Mouse (Mus musculus) olfactory bulb, adult 2 months (tissue): ENCODE results near the gene Atp8a2.

Source experiments
- CTCF ChIP-seq: fragments of 200-500 bp; IDR thresholded peaks from 2 replicates; pipeline ENCODE4 v1.5.1; 2012; ENCODE audit warnings: low read depth, mild to moderate bottlenecking, low read length, moderate library complexity; ENCODE audit not compliant: insufficient read depth
- POLR2A ChIP-seq: fragments of 200-500 bp; IDR thresholded peaks from 2 replicates; pipeline ENCODE4 v1.6.1; 2012; ENCODE audit warnings: mild to moderate bottlenecking, low read depth, low read length, moderate library complexity; ENCODE audit not compliant: insufficient read depth

- no peak for TF ChIP-seq CTCF
- no peak for TF ChIP-seq POLR2A
Measured at GRCm38 (mm10) chr14:60086254-60086807, 110.6 kb downstream of the Atp8a2 start.
